ENCODE assay signal across 29 mouse cellular contexts in genomic region chr2:161944689-161945088, GRCm38 (mm10).
DNase-seq lines count a peak whose midpoint lies in the region; ATAC-seq and TF ChIP-seq lines count a peak whose summit lies in the region.
"Had no signal": no experiment of that assay in that cellular context is flagged by ENCODE, and none has a peak within 500 bp of the region (broad histone marks: within the 10 kb centered on the region; RNA-seq: fewer than 3 reads in every experiment).

No protein-coding gene starts in this region.

- peak; percentile 9 for DNase-seq in liver
- DNase-seq in liver, embryonic 11.5 days (ENCODE audit: low spot score): no peak
- peak in 2 of 3 experiments; percentile 1 to 11 for DNase-seq in liver, embryonic 14.5 days (ENCODE audit: low read depth in 3 of 3, low spot score in 3 of 3)
- peak; percentile 44 for DNase-seq in liver, postnatal 0 days
- DNase-seq in ovary, postnatal 36 days (ENCODE audit: low spot score): no peak
- no peak for DNase-seq in layer of hippocampus, adult 2 months (ENCODE audit: low spot score in 2 of 2)
- no peak for DNase-seq in adrenal gland, adult (ENCODE audit: inconsistent age in 2 of 2, low spot score in 1 of 2)
- DNase-seq: adrenal gland, adult 8-10 months; adrenal gland, postnatal 25 days; B cell, adult 2 months; cerebellum, adult 11-12 months; cerebellum, adult 8-10 months; cerebellum, postnatal 10 days; cerebellum, postnatal 36 days; embryo, embryonic 11 days; heart, adult 2 months; heart, postnatal 14 days had no signal

- no peaks in the 10 kb centered on the region for H3K4me1 ChIP-seq in liver, embryonic 11.5 days (replicated peaks; ENCODE audit: control insufficient read depth, insufficient read depth, low read length)
- 0 out of 4 replicates have a peak, but pooled peaks cover 0 to 2% of the 10 kb centered on the region in 2 experiments for H3K4me1 ChIP-seq in liver, embryonic 14.5 days (replicated peaks; ENCODE audit: control insufficient read depth in 2 of 2, insufficient read depth in 2 of 2, low read length in 1 of 2)
- H3K4me1 ChIP-seq in liver, postnatal 0 days (ENCODE audit: insufficient read depth): 0 out of 2 replicates have a peak, but pooled peaks cover 8% of the 10 kb centered on the region
- H3K4me1 ChIP-seq: embryonic facial prominence, embryonic 10.5 days; embryonic facial prominence, embryonic 13.5 days; forebrain, embryonic 12.5 days; forebrain, embryonic 15.5 days; heart, embryonic 10.5 days; heart, embryonic 13.5 days; hindbrain, embryonic 12.5 days; hindbrain, embryonic 15.5 days had no signal

- no peaks in the 10 kb centered on the region for H3K9me3 ChIP-seq in liver, embryonic 11.5 days (ENCODE audit: control insufficient read depth, low read length)
- no peaks in the 10 kb centered on the region for H3K9me3 ChIP-seq in liver, embryonic 14.5 days (ENCODE audit: control insufficient read depth, low read length)
- H3K9me3 ChIP-seq in liver, postnatal 0 days (ENCODE audit: low read length): peaks cover 4% of the 10 kb centered on the region; the same call in 1 of the 2 replicates
- H3K9me3 ChIP-seq: embryonic facial prominence, embryonic 10.5 days; embryonic facial prominence, embryonic 13.5 days; forebrain, embryonic 12.5 days; forebrain, embryonic 15.5 days; heart, embryonic 10.5 days; heart, embryonic 13.5 days; hindbrain, embryonic 12.5 days; hindbrain, embryonic 15.5 days had no signal

- WGBS in liver, embryonic 11.5 days: 62% methylated on average over 4 of the region's 4 CpGs
- WGBS in liver, embryonic 14.5 days (ENCODE audit: insufficient replicate concordance): 55% methylated on average over 4 of the region's 4 CpGs
- 41% methylated on average over 4 of the region's 4 CpGs for WGBS in liver, postnatal 0 days (ENCODE audit: insufficient replicate concordance)

- no peak for TF ChIP-seq EP300 in liver, embryonic 14.5 days (IDR thresholded peaks at IDR 0.05; ENCODE audit: low read depth)
- no peak; the same call in 1 of the 2 replicates for TF ChIP-seq EP300 in liver, postnatal 0 days (IDR thresholded peaks at IDR 0.05; ENCODE audit: low read depth)

- TF ChIP-seq CTCF in liver, embryonic 14.5 days (IDR thresholded peaks at IDR 0.05; ENCODE audit: low read depth): no peak
- TF ChIP-seq CTCF in liver, postnatal 0 days (IDR thresholded peaks at IDR 0.05; ENCODE audit: low read depth): no peak
- no peak for TF ChIP-seq CTCF in layer of hippocampus, adult 2 months (conservative IDR thresholded peaks at IDR 0.05)

- H3K27ac ChIP-seq in liver, embryonic 11.5 days (ENCODE audit: low read depth, low read length): no peak overlapping the region
- H3K27ac ChIP-seq in liver, embryonic 14.5 days: no peak overlapping the region
- no peak overlapping the region for H3K27ac ChIP-seq in liver, postnatal 0 days (ENCODE audit: low read depth)
- no peak overlapping the region for H3K27ac ChIP-seq in layer of hippocampus, adult 2 months
- H3K27ac ChIP-seq: embryonic facial prominence, embryonic 10.5 days; embryonic facial prominence, embryonic 13.5 days; forebrain, embryonic 12.5 days; forebrain, embryonic 15.5 days; heart, adult 2 months; heart, embryonic 10.5 days; heart, embryonic 13.5 days; hindbrain, embryonic 12.5 days; hindbrain, embryonic 15.5 days had no signal

- H3K27me3 ChIP-seq in liver, embryonic 11.5 days (replicated peaks; ENCODE audit: control insufficient read depth, insufficient read depth, low read length): no peaks in the 10 kb centered on the region
- no peaks in the 10 kb centered on the region for H3K27me3 ChIP-seq in liver, embryonic 14.5 days (ENCODE audit: control insufficient read depth, insufficient read depth, low read length)
- no peaks in the 10 kb centered on the region for H3K27me3 ChIP-seq in liver, postnatal 0 days (ENCODE audit: insufficient read depth, low read length)
- H3K27me3 ChIP-seq: CH12.LX; embryonic facial prominence, embryonic 13.5 days; forebrain, embryonic 12.5 days; forebrain, embryonic 15.5 days; heart, embryonic 13.5 days; hindbrain, embryonic 12.5 days; hindbrain, embryonic 15.5 days; Patski had no signal

- no peak overlapping the region for H3K9ac ChIP-seq in liver, embryonic 11.5 days (ENCODE audit: low read depth, low read length)
- H3K9ac ChIP-seq in liver, embryonic 14.5 days (replicated peaks): no peak overlapping the region
- no peak overlapping the region for H3K9ac ChIP-seq in liver, postnatal 0 days (replicated peaks)
- H3K9ac ChIP-seq: embryonic facial prominence, embryonic 13.5 days; forebrain, embryonic 12.5 days; forebrain, embryonic 15.5 days; heart, embryonic 13.5 days; hindbrain, embryonic 12.5 days; hindbrain, embryonic 15.5 days had no signal

- ATAC-seq in liver, embryonic 11.5 days (replicated peaks; ENCODE audit: low FRiP score): peak; percentile 47
- ATAC-seq in liver, embryonic 14.5 days (ENCODE audit: insufficient read depth): peak; percentile 53
- peak; percentile 93 for ATAC-seq in liver, postnatal 0 days
- ATAC-seq: forebrain, embryonic 15.5 days; Patski had no signal

- no peaks in the 10 kb centered on the region for H3K36me3 ChIP-seq in liver, embryonic 11.5 days (ENCODE audit: control insufficient read depth, insufficient read depth, low read length)
- no peaks in the 10 kb centered on the region for H3K36me3 ChIP-seq in liver, embryonic 14.5 days (replicated peaks; ENCODE audit: control insufficient read depth, insufficient read depth, low read depth)
- no peaks in the 10 kb centered on the region for H3K36me3 ChIP-seq in liver, postnatal 0 days (replicated peaks; ENCODE audit: insufficient read depth, low read length)
- H3K36me3 ChIP-seq: embryonic facial prominence, embryonic 10.5 days; embryonic facial prominence, embryonic 13.5 days; forebrain, embryonic 12.5 days; forebrain, embryonic 15.5 days; G1E; heart, embryonic 10.5 days; heart, embryonic 13.5 days; hindbrain, embryonic 12.5 days; hindbrain, embryonic 15.5 days had no signal

- no peak overlapping the region for H3K4me2 ChIP-seq in liver, embryonic 11.5 days
- H3K4me2 ChIP-seq in liver, embryonic 14.5 days (ENCODE audit: low read depth): no peak overlapping the region
- no peak overlapping the region for H3K4me2 ChIP-seq in liver, postnatal 0 days (ENCODE audit: low read depth, low read length)
- H3K4me2 ChIP-seq: embryonic facial prominence, embryonic 13.5 days; forebrain, embryonic 12.5 days; forebrain, embryonic 15.5 days; heart, embryonic 13.5 days; hindbrain, embryonic 12.5 days; hindbrain, embryonic 15.5 days had no signal

- no peak overlapping the region for H3K4me3 ChIP-seq in liver, embryonic 11.5 days (ENCODE audit: low read depth, low read length)
- no peak overlapping the region for H3K4me3 ChIP-seq in liver, embryonic 14.5 days (ENCODE audit: insufficient read depth in 1 of 2, low read depth in 2 of 2, low read length in 2 of 2)
- H3K4me3 ChIP-seq in liver, postnatal 0 days (ENCODE audit: low read depth, low read length): no peak overlapping the region
- H3K4me3 ChIP-seq in layer of hippocampus, adult 2 months: no peak overlapping the region
- H3K4me3 ChIP-seq: embryonic facial prominence, embryonic 10.5 days; embryonic facial prominence, embryonic 13.5 days; erythroblast, embryonic 14.5 days; forebrain, embryonic 12.5 days; forebrain, embryonic 15.5 days; heart, adult 2 months; heart, embryonic 10.5 days; heart, embryonic 13.5 days; hindbrain, embryonic 12.5 days; hindbrain, embryonic 15.5 days had no signal

Comparison
In these comparisons a context has a peak if more than half of its experiments do, and no peak if none do; other contexts are left out.
1. DNase-seq: peak in liver (single experiment), liver, embryonic 14.5 days (2 of 3) and liver, postnatal 0 days (single experiment); none in liver, embryonic 11.5 days (single experiment), ovary, postnatal 36 days (single experiment), layer of hippocampus, adult 2 months (0 of 2) and adrenal gland, adult (0 of 2).
2. Peak in every context shown above with its lines, with median percentiles within 50 percentile points of each other: ATAC-seq.